Mouse (Mus musculus) heart, adult 8-10 months (tissue): ENCODE results near the gene Ppfibp1. TPM values are rescaled to one million over a fixed set of nuclear protein-coding genes. Genes with fewer than 3 reads are reported as not detected.

ENCODE experiments used
- DNase-seq: peaks from one replicate; pipeline ENCODE4 v3.0.0; 2022; ENCODE audit warnings: low spot score
- total RNA-seq, 4 experiments: library from RNA; stranded (reverse); gene quantifications; 2 replicates each; pipeline ENCODE4 v1.2.4; 2022

The Ppfibp1 gene
- total RNA-seq, 4 experiments from 2014 or later = 101 to 127 (median 122) TPM

DNA sequence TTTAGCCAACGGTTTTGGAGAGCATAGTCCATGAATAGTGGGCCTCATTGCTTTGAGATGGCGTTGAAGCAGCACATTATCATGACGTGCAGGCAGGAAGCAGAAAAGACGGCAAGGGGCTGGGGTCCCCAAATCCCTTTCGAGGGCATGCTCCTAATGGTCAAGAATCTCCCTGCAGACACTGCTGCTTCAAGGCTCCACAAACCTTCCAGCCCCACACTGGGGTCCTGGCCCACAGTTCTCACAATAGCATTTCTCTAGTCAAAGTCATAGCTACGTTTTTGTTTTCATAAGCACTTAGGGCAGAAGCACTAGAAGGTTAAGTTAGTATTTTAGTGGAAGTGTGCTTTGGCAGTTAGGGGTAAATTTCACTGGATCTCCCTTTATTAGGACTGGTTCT lies 107.6 kb downstream of the Ppfibp1 start:
- DNase-seq = no peak

DNA sequence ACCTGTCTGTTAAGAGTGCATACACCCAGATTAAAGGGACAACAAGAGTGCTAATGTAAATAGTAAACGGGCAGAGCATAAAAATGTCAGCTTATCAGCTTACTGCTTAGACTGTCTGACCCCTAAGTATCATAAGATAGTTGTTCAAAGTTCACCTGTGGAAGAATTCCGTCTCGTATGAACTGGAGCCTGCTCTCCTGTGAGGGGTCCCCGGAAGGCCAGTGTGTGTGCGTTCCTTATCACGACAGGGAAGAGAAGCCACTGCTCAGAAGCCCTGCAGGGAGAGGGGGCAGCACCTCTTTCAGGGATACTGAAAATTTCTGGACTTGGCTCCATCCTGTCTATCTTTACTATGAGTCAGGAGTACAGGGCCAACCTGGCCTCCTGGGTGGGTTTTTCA lies 108.7 kb downstream of the Ppfibp1 start:
- no peak for DNase-seq

DNA sequence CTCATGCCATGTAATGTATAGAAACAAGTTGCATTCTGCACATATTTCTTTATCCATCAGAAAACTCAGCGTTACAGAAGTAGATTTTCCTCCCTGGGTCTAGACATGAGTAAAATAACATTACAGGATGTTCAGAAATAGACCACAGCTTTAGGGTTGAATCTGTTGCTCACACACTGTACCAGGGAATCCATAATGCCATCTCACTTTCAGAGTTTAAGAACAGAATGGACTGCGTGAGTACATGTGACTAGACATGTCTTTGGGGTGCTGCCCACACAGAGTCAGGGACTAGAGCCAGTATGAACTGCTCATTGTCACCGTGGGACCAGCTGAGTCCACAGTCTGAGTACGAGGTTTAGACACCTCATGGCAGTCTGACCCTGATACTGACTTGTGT lies 110.4 kb downstream of the Ppfibp1 start:
- no peak for DNase-seq

DNA sequence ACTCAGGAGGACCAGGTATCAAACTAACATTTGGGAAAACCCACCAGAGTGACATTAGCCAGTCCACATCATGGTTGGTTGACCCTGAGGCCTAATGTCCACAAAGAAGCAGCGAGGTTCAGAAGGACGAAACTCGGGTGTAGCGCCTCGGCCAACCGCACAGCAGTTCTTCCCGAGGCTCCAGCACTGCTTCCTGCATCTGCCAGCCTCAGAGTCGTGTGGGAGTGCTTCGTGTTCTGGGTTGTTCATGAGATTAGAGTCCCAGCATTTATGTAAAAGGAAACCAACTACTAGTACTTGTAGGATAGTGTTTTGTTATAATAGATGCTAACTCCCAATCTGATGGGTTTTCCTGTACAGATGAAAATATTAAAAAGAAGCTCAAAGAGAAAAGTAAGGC lies 111.0 kb downstream of the Ppfibp1 start:
- no peak for DNase-seq

DNA sequence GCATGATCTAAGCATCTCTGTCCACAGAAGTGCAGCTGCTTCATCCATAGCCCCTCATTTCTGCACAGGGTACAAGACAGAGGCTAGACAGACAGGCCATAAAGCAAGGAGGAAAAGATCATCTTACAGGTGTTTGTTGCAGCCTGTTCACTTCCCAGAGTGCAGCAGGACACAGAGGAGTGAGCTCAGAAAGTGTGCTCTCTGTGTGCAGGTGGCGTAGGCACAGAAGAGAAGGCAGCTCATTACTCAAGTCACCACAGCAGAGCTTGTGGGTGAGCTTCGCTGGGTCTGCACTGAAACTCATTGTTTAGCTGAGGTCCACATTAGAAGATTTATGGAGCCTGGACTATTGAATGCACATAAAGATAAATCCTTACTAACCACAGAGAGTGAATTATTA lies 111.5 kb downstream of the Ppfibp1 start:
- DNase-seq = no peak

DNA sequence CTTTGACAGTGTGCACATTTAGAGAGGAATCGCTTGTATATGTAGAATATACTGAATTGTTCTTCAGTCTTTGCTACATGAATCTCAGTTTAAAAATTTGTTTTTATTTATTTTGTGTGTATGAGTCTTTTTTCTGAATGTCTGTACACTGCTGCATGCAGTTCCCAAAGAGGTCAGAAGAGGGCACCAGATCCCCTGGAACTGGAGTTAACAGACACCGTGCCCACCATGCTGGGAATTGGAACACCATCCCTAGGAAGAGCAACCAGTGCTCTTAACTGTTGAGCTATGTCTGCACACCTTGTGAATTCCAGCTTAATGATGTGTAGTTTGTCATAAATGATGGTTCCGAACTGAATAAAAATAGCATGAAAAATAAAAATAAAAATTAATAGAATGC lies 119.9 kb downstream of the Ppfibp1 start:
- no peak for DNase-seq

DNA sequence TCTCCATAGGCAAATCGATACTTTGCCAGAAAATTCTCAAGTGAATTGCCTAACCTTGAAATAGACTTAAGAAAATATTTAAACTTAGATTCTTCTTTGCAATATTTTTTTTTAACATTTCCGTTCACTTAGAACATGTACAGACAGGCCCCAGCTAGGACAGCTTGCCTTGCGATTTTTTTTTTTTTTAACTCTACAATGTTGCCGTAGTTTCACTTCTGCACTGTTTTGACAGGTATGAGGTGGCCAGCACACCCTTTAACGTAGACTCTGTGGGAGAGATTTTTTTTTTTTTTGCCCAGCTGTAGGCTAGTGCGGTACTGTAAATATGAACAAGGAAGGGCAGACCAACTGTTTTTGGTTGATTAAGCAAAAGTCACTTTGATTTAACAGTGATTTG lies 122.1 kb downstream of the Ppfibp1 start:
- no peak for DNase-seq

DNA sequence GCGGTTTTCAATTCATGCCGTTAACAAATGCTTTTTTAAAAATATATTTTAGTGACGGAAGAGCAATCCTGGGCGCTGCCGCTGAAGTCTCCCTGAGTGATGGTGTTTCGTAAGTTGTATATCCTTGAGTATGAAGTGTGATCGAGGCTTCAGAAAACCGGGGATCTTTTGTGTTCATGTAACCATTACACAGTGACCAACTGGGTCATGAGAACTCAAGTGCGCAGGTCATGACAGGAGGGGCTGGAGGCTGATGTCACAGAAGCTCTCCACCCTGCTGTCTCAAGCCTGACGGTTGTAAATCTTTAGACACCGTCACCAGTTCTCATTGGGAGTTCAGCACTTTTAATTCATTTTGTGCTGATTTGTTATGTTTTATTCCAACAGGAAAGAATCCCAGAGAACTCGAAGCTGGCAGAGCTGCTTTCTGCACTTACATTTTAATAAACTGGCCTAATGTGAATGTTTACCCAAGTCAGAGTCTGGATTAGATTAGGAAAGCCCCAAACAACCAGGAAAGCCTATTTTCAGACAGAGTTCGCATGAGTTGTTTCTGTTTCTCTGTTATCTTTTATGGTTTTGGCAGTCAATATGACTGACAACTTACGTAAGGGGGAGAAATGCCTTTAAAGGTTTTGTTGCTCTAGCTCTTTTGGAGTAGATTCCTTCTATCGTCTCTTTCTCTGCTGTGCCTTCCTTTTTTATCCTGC lies 122.7 kb downstream of the Ppfibp1 start:
- DNase-seq = peak; percentile 12

DNA sequence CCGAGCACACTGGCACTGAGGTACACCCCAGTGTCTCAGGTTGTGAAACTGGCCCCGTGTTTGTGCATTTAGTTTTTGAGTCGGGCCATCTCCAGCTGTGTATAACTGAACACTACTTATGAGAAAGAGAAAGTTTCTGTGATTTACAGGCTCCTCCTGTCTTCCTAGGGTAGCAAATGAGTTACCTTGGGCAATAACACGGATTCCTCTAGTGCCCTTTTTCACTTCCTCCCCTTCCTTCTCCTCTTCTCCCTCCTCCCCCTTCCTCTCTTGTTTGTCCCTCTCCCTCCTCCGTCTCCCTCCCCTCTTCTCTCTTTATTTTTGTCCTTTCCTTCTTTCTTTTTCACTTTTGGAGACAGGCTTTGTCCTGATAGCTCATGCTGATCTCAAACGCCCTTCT lies 123.3 kb downstream of the Ppfibp1 start:
- DNase-seq = no peak

DNA sequence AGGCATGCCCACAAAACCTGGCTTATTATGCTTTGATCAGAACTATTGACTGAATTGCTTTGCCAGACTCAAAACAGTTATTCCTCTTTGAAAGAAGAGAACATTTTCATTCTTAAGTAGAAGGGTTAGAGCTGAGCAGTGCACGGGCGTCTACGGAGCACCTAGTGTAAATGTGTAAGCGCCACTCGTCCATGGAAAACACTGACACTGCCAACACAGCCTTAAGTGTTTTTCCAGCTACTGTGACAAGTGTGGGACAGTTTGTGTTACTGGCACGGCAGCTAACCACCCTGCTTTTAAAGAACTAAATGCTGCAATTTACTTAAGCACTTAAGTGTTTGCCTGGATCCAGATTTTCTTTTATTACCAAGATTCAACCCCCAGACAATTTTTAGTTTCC lies 123.7 kb downstream of the Ppfibp1 start:
- no peak for DNase-seq

DNA sequence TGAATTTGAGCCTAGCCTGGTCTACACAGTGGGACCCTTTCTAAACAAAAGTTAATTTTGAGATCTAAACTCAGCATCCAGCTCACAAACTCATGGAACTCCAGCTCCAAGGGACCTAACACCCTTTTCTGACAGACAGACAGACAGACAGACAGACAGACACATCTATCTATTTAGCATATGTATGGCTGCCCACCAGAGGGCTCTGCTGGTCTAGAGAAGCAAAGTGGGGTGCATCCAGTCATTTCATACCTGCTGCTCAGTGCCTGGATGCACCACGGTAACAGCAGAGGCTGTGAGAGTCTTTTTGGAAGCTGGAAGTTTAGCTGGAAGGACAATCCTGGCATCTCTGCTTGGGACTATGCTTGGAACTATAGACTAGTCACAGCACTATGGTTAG lies 125.3 kb downstream of the Ppfibp1 start:
- DNase-seq = no peak

DNA sequence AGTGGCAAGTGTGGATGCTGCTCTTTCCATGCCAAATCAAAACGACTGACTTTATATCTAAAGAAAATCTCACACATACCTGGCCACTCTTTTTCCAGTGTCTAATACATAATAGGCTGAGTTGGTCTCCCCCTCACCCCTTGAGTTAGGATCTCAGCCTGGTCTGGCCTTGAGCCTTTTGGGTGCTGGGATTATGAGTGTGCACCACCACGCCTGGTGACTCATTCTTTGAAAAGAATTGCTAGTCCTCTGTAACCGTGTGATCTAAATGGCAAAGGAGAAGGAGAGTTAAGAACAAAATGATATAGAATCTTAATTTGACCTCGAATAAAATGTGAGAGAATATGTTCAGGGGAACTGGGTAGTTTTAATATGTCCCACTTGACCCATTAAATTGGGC lies 129.6 kb downstream of the Ppfibp1 start:
- DNase-seq = no peak

DNA sequence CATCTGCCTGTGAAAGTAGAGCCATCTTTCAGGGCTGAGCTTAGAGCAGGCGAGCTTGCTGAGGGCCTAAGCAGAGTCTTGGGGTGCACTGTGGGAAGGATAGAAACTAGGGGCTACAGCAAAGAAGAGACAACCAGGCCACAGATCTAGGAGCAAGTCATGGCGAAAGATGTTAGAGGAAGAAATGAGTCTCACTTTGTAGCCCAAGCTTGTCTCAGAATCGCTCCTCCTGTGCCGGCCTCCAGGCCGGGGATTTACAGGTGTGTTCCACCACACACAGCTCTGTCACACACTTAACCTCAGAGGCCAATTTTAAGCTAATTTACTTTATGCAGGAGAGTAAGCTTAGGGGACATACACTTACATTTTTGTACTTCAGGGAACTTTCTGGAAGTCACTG lies 130.1 kb downstream of the Ppfibp1 start:
- DNase-seq = no peak

DNA sequence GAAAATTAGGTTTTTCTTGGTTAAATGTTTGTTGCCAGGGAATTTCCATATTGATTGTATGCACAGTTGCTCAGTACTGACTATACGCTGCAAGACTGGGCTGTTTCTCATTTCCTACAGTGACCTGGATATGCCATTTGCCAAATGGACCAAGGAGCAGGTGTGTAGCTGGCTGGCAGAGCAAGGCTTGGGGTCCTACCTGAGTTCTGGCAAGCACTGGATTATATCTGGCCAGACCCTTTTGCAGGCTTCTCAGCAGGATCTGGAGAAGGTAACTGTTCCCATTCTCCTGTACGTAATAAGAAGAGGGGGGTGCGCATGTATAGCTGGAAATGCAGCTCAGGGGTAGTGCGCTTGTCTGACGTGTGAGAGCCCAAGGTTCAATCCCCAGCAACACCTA lies 132.9 kb downstream of the Ppfibp1 start:
- no peak for DNase-seq

DNA sequence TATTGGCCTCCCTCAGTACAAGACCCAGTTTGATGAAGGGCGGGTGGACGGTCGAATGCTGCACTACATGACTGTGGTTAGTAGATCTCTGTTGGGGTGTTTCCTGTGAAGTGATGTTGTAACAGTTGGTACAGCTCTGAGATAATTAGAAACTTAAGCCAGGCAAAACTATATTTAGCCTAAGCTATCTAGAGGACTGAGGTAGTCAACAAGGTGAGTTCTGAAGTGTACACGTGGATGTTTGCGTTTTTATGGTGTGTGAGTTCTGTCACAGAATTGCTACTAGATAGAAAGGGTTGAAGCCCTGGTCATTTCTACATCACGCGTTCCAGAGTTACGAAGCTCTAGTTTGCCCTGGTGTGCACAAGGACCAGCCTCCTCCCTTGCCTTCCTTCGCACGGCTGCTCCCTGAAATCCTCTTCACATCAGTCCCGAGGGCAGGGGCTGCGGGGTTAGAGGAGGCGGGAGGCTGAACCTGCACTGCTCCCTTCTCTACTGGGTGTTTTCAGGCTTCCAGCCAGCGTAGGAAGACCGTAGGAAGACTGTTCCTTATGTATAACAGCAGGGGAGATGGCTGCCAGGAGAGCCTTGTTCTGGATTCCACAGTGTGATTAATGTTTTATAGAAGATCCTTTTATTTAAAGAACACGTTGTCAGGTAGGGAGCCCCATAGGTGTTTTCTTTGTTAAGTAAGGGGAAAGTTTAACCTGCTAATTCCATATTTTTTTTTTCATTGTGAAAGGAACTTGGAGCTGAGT lies 134.3 kb downstream of the Ppfibp1 start:
- DNase-seq = peak; percentile 13

DNA sequence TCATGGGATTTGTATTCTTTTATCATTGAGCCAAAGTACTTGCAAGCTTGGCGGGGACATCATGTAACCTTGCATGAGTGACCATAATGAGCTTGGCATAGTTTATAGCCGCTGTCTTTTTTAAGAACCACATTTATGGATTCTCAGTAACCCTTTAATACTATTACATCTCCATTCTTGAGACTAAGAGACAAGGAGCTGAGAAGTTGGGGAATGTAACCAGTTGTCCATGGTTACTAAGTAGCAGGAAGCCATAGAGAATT lies 134.8 kb downstream of the Ppfibp1 start:
- peak; percentile 33 for DNase-seq

DNA sequence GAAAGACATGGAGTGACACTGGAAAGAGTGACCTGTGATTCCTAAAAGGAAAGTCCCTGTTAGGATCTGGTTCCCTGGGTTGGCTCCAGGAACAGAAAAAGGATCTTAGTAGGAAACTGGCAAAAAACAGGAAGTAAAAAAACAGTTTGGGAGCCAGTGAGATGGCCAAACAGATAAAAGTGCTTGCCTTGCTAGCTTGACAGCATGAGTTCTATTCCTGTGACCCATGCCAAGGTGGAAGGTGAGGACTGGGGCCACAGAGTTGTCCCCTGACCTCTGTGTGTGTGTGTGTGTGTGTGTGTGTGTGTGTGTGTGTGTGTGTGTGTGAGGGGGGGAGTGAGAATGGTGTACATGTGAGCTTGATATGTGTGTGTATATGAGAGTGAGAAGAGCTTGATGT lies 135.3 kb downstream of the Ppfibp1 start:
- DNase-seq = no peak

DNA sequence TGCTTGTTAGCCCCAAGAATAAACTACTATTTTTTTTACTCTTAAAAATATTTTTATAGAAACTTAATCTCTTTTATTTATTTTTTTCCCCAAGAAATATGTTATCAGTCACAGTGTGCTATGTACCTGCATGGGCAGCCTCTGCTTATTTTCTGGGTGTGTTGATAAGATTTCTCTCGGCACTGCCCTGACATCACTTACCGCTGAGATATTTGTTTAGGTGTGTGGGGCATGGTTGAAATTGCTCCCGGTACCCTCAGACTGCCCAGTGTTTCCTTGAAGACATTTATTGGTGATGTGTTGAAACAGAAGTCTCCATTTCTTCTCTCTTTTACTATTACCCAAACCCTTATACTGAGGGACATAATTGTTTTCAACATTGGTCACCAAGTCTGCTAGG lies 136.5 kb downstream of the Ppfibp1 start:
- DNase-seq = no peak

DNA sequence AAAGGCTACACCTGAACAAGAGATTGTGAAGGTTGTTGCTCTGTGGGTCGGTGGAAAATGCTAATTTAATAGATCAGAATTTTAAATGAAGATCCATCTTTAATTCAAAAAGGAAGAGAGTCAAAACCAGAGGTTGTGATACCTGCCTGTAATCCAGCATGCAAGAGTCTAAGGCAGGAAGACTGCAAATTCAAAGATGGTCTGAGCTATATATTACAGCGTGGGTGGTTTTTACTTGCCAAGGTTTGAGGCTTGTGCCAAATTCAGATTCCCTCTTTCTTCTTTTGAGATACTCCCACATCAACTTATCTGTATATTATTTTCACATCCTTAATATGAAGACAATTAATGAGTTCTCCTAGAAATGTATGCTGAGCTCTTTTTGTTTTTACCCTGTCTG lies 140.1 kb downstream of the Ppfibp1 start:
- no peak for DNase-seq

DNA sequence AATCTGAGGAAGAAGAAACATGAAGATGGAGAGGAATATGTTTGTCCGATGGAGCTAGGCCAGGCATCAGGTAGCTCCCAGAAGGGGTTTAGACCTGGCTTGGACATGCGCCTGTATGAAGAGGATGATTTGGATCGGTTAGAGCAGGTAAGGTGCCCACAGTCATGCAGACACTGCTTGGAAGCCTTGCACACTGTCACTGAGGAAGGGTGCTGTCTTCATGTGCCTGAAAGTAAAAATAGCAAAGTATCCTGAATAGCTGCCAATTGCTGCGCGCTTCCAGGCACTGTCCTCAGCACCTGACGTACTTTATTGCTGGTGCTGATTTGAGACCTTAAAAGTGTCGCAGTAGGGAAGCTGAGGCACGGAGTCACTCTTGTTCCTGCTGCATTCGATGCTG lies 141.3 kb downstream of the Ppfibp1 start:
- peak; percentile 45 for DNase-seq

DNA sequence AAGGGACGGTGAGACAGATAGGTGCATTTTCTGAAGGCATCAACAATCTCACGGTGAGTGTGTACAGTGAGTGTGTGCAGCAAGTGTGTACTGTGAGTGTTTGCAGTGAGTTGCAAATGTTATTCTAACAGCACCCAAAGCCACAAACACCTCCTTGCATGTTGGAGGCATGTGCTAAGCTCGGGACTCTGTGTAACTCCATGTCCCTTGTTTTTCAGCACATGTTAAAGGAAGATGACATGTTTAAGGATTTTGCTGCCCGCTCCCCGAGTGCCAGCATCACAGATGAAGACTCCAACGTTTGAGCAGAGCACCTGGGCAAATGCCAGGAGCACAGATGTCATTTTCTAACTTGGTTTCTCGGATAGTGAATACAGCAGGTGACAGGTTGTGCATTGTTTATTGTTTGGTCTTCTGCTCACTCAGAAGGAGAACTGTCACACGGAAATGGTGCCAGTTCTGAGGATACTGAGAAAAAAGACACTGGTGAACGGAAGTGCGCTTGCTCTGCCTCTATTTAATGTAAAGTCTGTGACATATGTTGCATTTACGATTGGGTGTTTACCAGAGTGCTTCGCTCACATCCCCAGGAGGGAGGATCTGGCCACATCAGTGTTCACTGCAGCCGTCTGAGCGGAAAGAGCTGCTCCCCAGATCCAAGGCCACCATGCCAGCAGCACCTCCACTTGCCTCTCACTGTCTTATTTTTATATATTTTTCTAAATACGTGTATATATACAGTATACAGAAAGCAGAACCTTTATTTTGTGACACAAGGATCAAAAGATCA lies 142.0 kb downstream of the Ppfibp1 start:
- no peak for DNase-seq

DNA sequence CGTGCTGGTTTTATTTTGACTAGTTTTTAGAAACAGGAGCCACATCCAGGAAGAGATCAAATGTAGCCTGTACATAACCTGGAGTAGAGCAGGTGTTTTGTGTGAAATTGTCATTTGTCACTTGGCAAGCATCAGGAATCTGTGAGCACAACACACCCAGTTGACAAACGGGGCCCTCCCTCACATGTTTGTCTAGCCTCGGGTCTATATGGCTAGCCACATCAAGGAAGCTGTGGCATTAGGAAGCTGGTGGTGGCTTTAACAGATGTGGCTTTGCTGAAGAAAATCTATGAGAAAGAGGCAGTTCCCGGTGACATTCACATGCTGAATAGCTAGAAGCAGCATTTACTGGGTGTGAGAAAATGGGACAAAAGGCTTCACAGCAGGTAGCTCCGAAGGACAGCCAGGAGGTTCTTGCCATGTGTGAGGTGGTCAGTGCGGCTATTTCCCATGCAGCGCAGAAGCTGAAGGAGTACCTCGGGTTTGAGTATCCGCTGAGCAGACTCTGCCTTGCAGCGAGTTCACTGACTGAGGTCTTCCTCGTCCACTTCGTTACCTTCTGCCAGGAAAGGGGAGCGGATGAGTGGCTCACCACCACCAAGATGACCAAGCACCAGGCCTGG lies 144.1 kb downstream of the Ppfibp1 start, which contains the start of gene Rep15:
TSS of gene Rep15 (plus strand) at position 282 of the 623 bp plus-strand sequence.
- DNase-seq = no peak
